Mouse (Mus musculus) large intestine, adult 2 months (tissue): ENCODE results near the gene Sept9. TPM values are rescaled to one million over a fixed set of nuclear protein-coding genes. Genes with fewer than 3 reads are reported as not detected.

Experiments
- DNase-seq: peaks from one replicate; pipeline ENCODE4 v3.0.0-alpha.2; 2012; ENCODE audit warnings: low read depth, low spot score
- WGBS: fragments of 180-500 bp; shearing (Covaris S2); methylation state at CpG from one replicate; pipeline ENCODE4 v1.1.7; 2018; 5-methylcytosine and 5-hydroxymethylcytosine counted together
- polyA plus RNA-seq: library from polyadenylated mRNA; depleted of rRNA; stranded (reverse); fragments of >200 nt; gene quantifications from 2 replicates; pipeline ENCODE4 v1.2.3, GENCODE M21; 2012

Sept9 gene
- polyA plus RNA-seq, 1 experiment: 37.3 TPM

GRCm38 (mm10) chr11:117240322-117240721 is 40.9 kb downstream of the Sept9 start:
- 75% methylated on average over 9 of the region's 9 CpGs for WGBS
- DNase-seq: no peak

GRCm38 (mm10) chr11:117240861-117241738 is 41.6 kb downstream of the Sept9 start:
- no peak for DNase-seq
- WGBS: 83% methylated on average over 11 of the region's 11 CpGs

GRCm38 (mm10) chr11:117242339-117243084 is 43.1 kb downstream of the Sept9 start:
- DNase-seq: no peak
- 79% methylated on average over 10 of the region's 10 CpGs for WGBS

- no peak for DNase-seq
- 92% methylated on average over 12 of the region's 12 CpGs for WGBS
Measured at GRCm38 (mm10) chr11:117243536-117244290, 44.3 kb downstream of the Sept9 start.

GRCm38 (mm10) chr11:117245041-117245725 is 45.7 kb downstream of the Sept9 start:
- WGBS: 86% methylated on average over 8 of the region's 8 CpGs

GRCm38 (mm10) chr11:117245846-117246245 is 46.4 kb downstream of the Sept9 start:
- WGBS: 78% methylated on average over 3 of the region's 3 CpGs
- DNase-seq: no peak

More at GRCm38 (mm10) chr11:117245041-117245725, 45.7 kb downstream of the Sept9 start:
- DNase-seq: no peak

- WGBS: 47% methylated on average over 8 of the region's 8 CpGs
- no peak for DNase-seq
Measured at GRCm38 (mm10) chr11:117246286-117246685, 46.8 kb downstream of the Sept9 start.

- DNase-seq: no peak
- 49% methylated on average over 9 of the region's 9 CpGs for WGBS
Measured at GRCm38 (mm10) chr11:117246981-117247431, 47.5 kb downstream of the Sept9 start.

- no peak for DNase-seq
- 75% methylated on average over 5 of the region's 5 CpGs for WGBS
Measured at GRCm38 (mm10) chr11:117247541-117247940, 48.1 kb downstream of the Sept9 start.

- 78% methylated on average over 11 of the region's 11 CpGs for WGBS
- no peak for DNase-seq
Measured at GRCm38 (mm10) chr11:117248734-117249248, 49.3 kb downstream of the Sept9 start.

- WGBS: 80% methylated on average over 18 of the region's 18 CpGs
- no peak for DNase-seq
Measured at GRCm38 (mm10) chr11:117249282-117249984, 50.0 kb downstream of the Sept9 start.

GRCm38 (mm10) chr11:117249985-117250928 is 50.8 kb downstream of the Sept9 start:
- DNase-seq: no peak
- WGBS: 90% methylated on average over 22 of the region's 22 CpGs

- 91% methylated on average over 4 of the region's 4 CpGs for WGBS
- no peak for DNase-seq
Measured at GRCm38 (mm10) chr11:117251755-117252154, 52.3 kb downstream of the Sept9 start.

GRCm38 (mm10) chr11:117252846-117253245 is 53.4 kb downstream of the Sept9 start:
- WGBS: 92% methylated on average over 13 of the region's 13 CpGs
- DNase-seq: no peak

GRCm38 (mm10) chr11:117254161-117255107 is 55.0 kb downstream of the Sept9 start:
- no peak for DNase-seq
- 75% methylated on average over 18 of the region's 18 CpGs for WGBS

GRCm38 (mm10) chr11:117255108-117255489 is 55.6 kb downstream of the Sept9 start:
- WGBS: 85% methylated on average over 3 of the region's 3 CpGs

More at GRCm38 (mm10) chr11:117255108-117255489, 55.6 kb downstream of the Sept9 start:
- no peak for DNase-seq
